Mouse (Mus musculus) hindbrain, postnatal 0 days (tissue): ENCODE data around the gene Wdpcp. TPM values are rescaled to one million over a fixed set of nuclear protein-coding genes. Genes with fewer than 3 reads are reported as not detected.
A peak's percentile ranks its signal among the peaks of the same experiment; 100 is the strongest.

Experiments
- ATAC-seq: fragments of 200-750 bp; cut with Nextera tagmentation; 2 replicates; pipeline ENCODE4 v1.8.0; 2017; ENCODE audit warnings: mild to moderate bottlenecking, moderate TSS enrichment, moderate library complexity
- DNase-seq: peaks from one replicate; pipeline ENCODE4 v3.0.0-alpha.2; 2015; ENCODE audit warnings: low spot score
- H3K27ac ChIP-seq: fragments of 300-500 bp; sonication (generic); 2 replicates; pipeline ENCODE4 v1.5.1; 2014; ENCODE audit warnings: mild to moderate bottlenecking
- H3K27me3 ChIP-seq: fragments of 300-500 bp; sonication (generic); 2 replicates; pipeline ENCODE4 v1.6.1; 2014; ENCODE audit warnings: low read length, mixed read lengths; ENCODE audit not compliant: insufficient read depth
- H3K36me3 ChIP-seq: fragments of 300-500 bp; sonication (generic); 2 replicates; pipeline ENCODE4 v1.6.1; 2014; ENCODE audit warnings: low read length, mixed read lengths; ENCODE audit not compliant: insufficient read depth
- H3K4me1 ChIP-seq: fragments of 300-500 bp; sonication (generic); 2 replicates; pipeline ENCODE4 v1.6.1; 2014; ENCODE audit warnings: antibody characterized with exemption, low read length, mixed read lengths; ENCODE audit not compliant: insufficient read depth
- H3K4me2 ChIP-seq: fragments of 300-500 bp; sonication (generic); 2 replicates; pipeline ENCODE4 v1.6.1; 2014; ENCODE audit warnings: low read depth, mild to moderate bottlenecking, low read length, moderate library complexity, mixed read lengths
- H3K4me3 ChIP-seq: fragments of 300-500 bp; sonication (generic); 2 replicates; pipeline ENCODE4 v1.5.1; 2014; ENCODE audit warnings: low read length
- H3K9ac ChIP-seq: fragments of 300-500 bp; sonication (generic); replicated peaks from 2 replicates; pipeline ENCODE4 v1.6.1; 2014; ENCODE audit warnings: mild to moderate bottlenecking, low read length, moderate library complexity, mixed read lengths
- H3K9me3 ChIP-seq: fragments of 300-500 bp; sonication (generic); 2 replicates; pipeline ENCODE4 v1.6.1; 2016; ENCODE audit warnings: low read length, mixed read lengths
- CTCF ChIP-seq: IDR thresholded peaks from 2 replicates; pipeline ENCODE4 v1.5.1; 2016; ENCODE audit warnings: antibody characterized with exemption, control low read depth, low read depth
- WGBS: fragments of 180-500 bp; shearing (Covaris S2); extraction: QIAGEN DNeasy Blood & Tissue Kit; methylation state at CpG from one replicate; pipeline ENCODE4 v1.1.7; 2014; 5-methylcytosine and 5-hydroxymethylcytosine counted together
- polyA plus RNA-seq: library from polyadenylated mRNA; unstranded; fragments of >200 nt; fragmentation: Nextera tagmentation; extraction: Ambion mirVana; gene quantifications from 2 replicates; pipeline ENCODE4 v1.2.1, GENCODE M21; 2015
- total RNA-seq: library from RNA; depleted of rRNA; stranded (reverse); fragments of >200 nt; gene quantifications from 2 replicates; pipeline ENCODE4 v1.2.3, GENCODE M21; 2014

The Wdpcp gene
- total and polyA plus RNA-seq, 2 experiments from 2014 or later, result 8.4 to 20.2 TPM

DNA sequence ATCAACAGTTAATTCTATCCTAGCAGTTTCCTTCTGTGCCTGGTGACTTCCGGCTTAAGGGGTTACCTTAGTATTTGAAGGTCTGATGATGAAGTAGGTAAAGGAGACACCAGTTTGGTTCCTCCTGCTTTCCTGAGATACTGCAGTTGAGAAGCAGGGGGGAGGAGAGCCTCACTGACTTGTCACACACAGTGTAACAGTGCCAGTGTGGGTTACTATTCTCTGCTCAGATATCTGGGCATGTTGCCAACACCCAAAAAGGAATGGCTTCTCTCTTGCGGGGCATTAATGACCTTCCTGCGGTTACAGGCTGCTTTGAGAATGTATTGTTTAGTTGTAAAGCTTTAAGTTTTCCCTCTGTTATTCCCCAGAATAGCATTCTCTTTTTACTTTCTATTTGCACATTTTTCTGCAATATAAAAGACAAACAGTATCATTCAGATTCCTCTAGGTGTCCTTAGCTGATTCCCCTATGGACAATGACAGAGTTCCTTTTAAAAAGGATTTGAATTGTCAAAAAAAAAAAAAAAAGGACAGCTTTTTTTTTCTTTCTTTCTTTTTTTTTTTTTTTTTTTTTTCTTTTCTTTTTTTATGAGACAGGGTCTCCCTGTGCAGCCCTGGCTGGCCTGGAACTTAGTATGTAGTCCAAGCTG, 2.5 kb upstream of the Wdpcp start:
- no peak for TF ChIP-seq CTCF
- Histone ChIP-seq H3K27me3 (no peaks in the 10 kb centered on the region), H3K9ac (no peak overlapping the region), H3K4me1 (peaks cover 12% of the 10 kb centered on the region; the same call in 1 of the 2 replicates), H3K9me3 (no peaks in the 10 kb centered on the region), H3K36me3 (peaks cover 15% of the 10 kb centered on the region), H3K4me2 (peak overlapping the region; percentile 61), H3K4me3 (no peak overlapping the region), H3K27ac (no peak overlapping the region)
- DNase-seq, result peak; percentile 66
- ATAC-seq, result no peak
- WGBS, result 31% methylated on average over 3 of the region's 3 CpGs

DNA sequence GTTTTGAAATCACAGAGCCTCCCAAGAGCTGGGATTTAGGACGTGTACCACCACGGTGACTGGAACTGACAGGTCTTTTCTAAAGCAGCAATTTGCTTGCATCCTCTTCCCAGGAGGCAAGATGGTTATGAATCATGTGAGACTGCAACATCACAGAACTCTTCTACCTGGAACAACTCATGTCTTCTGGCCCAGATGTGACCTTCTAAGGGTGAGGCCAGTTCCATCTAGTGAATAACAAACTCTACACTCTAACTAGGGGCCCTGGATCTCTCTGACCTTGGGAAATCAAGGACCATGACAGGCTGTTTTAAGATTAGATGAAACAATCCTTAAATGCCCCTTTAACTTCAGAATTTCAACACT, 1.9 kb upstream of the Wdpcp start:
- ATAC-seq (no peak), DNase-seq (no peak)
- H3K27ac ChIP-seq, result 0 out of 2 replicates have a peak overlapping the region, but pooled peaks have one; percentile 7
- no peaks in the 10 kb centered on the region for H3K9me3 ChIP-seq
- H3K36me3 ChIP-seq, result peaks cover 10% of the 10 kb centered on the region
- H3K4me2 ChIP-seq, result peak overlapping the region; percentile 61
- H3K4me3 ChIP-seq, result peak overlapping the region; percentile 68; the same call in 1 of the 2 replicates
- peaks cover 12% of the 10 kb centered on the region; the same call in 1 of the 2 replicates for H3K4me1 ChIP-seq
- TF ChIP-seq CTCF, result no peak
- no peaks in the 10 kb centered on the region for H3K27me3 ChIP-seq
- 29% methylated on average over 2 of the region's 2 CpGs for WGBS
- no peak overlapping the region for H3K9ac ChIP-seq

DNA sequence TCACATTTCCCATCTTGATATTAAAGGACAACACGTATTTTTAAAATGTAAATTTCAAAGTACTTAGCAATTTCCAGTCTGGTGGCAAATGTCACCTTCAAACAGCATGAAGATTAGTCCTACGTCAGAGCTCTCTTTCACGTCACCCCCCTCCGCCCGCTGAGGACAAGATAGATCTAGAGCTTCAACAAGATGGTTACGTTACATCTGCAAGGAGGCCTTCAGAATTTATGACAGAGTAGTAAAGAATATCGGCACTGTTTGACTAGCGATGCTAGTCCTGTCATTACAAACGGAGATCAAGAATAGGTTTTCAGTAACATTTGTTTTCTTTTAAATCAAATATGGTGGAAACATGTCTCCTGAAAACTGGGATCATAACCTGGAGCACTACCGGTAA, 1.1 kb upstream of the Wdpcp start:
- no peaks in the 10 kb centered on the region for H3K27me3 ChIP-seq
- peak overlapping the region; percentile 61 for H3K4me2 ChIP-seq
- peaks cover 7% of the 10 kb centered on the region for H3K36me3 ChIP-seq
- DNase-seq, result peak; percentile 65
- H3K4me1 ChIP-seq, result peaks cover 12% of the 10 kb centered on the region; the same call in 1 of the 2 replicates
- TF ChIP-seq CTCF, result no peak
- peak overlapping the region; percentile 68 for H3K4me3 ChIP-seq
- no peak for ATAC-seq
- no peaks in the 10 kb centered on the region for H3K9me3 ChIP-seq
- WGBS, result 8% methylated on average over 10 of the region's 10 CpGs
- peak overlapping the region; percentile 73 for H3K9ac ChIP-seq
- H3K27ac ChIP-seq, result peak overlapping the region; percentile 95

DNA sequence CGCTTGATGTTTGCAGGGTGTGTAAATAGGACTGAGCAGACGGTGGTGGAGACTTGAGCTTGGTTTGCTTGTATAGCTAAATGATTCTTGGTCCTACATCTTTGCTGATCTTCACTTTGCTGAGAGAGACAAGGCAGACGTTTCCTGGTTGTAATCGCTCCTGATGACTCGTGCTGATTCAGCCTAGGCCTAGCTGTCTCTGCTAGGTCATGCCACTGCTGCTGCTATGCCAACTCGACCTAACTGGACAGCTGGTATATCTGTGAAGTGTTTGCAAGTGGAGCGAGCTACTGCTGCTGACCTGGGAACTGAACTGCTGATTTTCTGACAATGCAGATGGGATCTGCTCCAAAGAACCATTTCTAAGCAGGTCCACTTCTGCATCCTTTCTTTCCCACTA, 9.4 kb downstream of the Wdpcp start:
- H3K27ac ChIP-seq, result no peak overlapping the region
- H3K9ac ChIP-seq, result no peak overlapping the region
- no peak overlapping the region for H3K4me2 ChIP-seq
- ATAC-seq (no peak), DNase-seq (no peak)
- no peaks in the 10 kb centered on the region for H3K27me3 ChIP-seq
- no peak for TF ChIP-seq CTCF
- no peak overlapping the region for H3K4me3 ChIP-seq
- no peaks in the 10 kb centered on the region for H3K36me3 ChIP-seq
- H3K9me3 ChIP-seq, result no peaks in the 10 kb centered on the region
- WGBS, result 77% methylated on average over 7 of the region's 7 CpGs
- H3K4me1 ChIP-seq, result no peaks in the 10 kb centered on the region

DNA sequence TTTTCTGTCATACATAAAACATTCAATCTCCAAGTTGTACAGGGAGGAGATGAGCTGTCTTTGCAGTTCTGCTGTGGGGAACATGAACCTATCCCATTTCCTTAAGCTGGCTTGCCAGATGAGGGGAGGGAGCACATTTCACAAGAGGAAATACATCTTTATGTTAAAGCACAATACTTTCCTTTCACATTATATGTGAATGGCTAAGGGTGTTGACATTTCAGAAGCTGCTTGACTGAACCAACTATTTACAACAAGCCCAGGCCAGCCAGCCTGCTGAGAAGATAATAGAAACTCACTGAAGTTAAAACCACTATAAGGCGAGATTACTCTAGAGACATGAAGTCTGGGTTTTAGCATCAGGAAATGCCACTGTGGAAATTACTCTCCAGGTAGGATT, 11.3 kb downstream of the Wdpcp start:
- no peak overlapping the region for H3K9ac ChIP-seq
- no peak for ATAC-seq
- H3K4me1 ChIP-seq, result no peaks in the 10 kb centered on the region
- no peak overlapping the region for H3K4me3 ChIP-seq
- no peaks in the 10 kb centered on the region for H3K27me3 ChIP-seq
- H3K36me3 ChIP-seq, result no peaks in the 10 kb centered on the region
- WGBS, result 60% methylated on average over 1 of the region's 1 CpGs
- TF ChIP-seq CTCF, result no peak
- no peaks in the 10 kb centered on the region for H3K9me3 ChIP-seq
- H3K27ac ChIP-seq, result no peak overlapping the region
- no peak overlapping the region for H3K4me2 ChIP-seq
- DNase-seq, result no peak

DNA sequence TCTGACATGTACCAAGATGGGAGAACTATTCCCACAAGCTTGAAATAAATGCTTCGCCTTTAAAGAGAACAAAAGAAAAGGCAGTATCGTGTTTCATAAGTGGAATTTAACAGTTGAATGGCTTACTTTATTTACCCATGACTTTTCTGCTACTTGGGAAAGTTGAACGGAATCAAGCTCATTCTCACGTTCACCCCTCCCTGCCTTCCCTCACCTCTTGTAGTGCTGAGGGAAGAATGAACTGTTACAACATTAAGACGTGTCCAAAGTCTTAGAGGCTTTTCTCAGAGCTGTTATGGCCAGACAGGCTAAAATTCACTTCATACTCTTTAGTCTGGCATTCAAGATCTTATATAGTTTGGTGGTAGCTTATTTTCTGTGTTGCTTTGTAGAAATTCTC, 30.5 kb downstream of the Wdpcp start:
- Histone ChIP-seq H3K9me3 (no peaks in the 10 kb centered on the region), H3K27me3 (no peaks in the 10 kb centered on the region), H3K4me1 (no peaks in the 10 kb centered on the region), H3K36me3 (no peaks in the 10 kb centered on the region), H3K9ac (no peak overlapping the region), H3K4me2 (no peak overlapping the region), H3K27ac (no peak overlapping the region), H3K4me3 (no peak overlapping the region)
- TF ChIP-seq CTCF, result no peak
- ATAC-seq (no peak), DNase-seq (no peak)
- WGBS, result 57% methylated on average over 5 of the region's 5 CpGs

DNA sequence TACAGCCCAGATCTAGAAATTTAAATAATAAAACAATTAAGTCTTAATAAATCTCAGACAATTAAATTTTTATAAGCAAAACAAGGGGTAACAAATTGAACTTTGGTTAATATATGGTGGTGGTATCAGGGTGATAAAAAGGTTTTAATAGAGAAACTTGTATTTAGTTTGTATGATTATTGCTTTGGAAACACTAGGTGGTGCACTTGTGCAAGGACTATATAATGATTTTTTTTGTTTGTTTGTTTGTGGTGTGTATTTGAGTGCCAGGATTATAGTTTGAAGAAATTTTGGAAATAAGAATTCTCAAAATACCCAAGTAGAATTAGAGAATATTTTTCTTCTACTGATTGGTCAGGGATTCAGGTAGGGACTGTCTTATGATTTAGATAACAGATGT, 43.9 kb downstream of the Wdpcp start:
- H3K9me3 ChIP-seq, result no peaks in the 10 kb centered on the region
- H3K36me3 ChIP-seq, result no peaks in the 10 kb centered on the region
- no peak overlapping the region for H3K4me2 ChIP-seq
- H3K27ac ChIP-seq, result no peak overlapping the region
- ATAC-seq, result no peak
- no peaks in the 10 kb centered on the region for H3K27me3 ChIP-seq
- TF ChIP-seq CTCF, result peak; percentile 46
- no peak overlapping the region for H3K9ac ChIP-seq
- H3K4me3 ChIP-seq, result no peak overlapping the region
- no peaks in the 10 kb centered on the region for H3K4me1 ChIP-seq
- DNase-seq, result peak; percentile 21
